Mouse (Mus musculus) layer of hippocampus, postnatal 25 days (tissue): ENCODE results near the gene Ccdc12. TPM values are rescaled to one million over a fixed set of nuclear protein-coding genes. Genes with fewer than 3 reads are reported as not detected.

Experiments
- microRNA-seq, 2 experiments: library from miRNA; unstranded; fragments of <30 nt; microRNA quantifications; one replicate each; pipeline ENCODE4 v1.2.0; 2021
- total RNA-seq, 2 experiments: library from RNA; stranded (reverse); gene quantifications; 2 replicates each; pipeline ENCODE4 v1.2.3; 2021

Gene Ccdc12
- total RNA-seq, 2 experiments from 2014 or later = 51.2 to 57.6 TPM

Small RNA genes lying within 50 kb of the gene (microRNA-seq; reads per million reads assigned to microRNA genes)
- gene Mir8107 = 0.18 to 0.40 reads per million in 2 experiments

Other genes with a start within 250 kb of the Ccdc12 start
- gene Ptpn23, start 248.3 kb upstream of the Ccdc12 start, total RNA-seq = 10 to 100 TPM; 40.9 to 57.8 TPM
- gene Ngp, start 236.8 kb upstream of the Ccdc12 start, total RNA-seq = under 1 TPM in 1 of 2 experiments, not detected in 1; 0.30 TPM
- 10 to 100 TPM; 21.7 to 24.5 TPM for gene Klhl18, start 179.8 kb upstream of the Ccdc12 start, total RNA-seq
- 1 to 10 TPM; 2.5 to 2.9 TPM for gene Kif9, start 179.5 kb upstream of the Ccdc12 start, total RNA-seq
- gene Setd2, start 123.9 kb upstream of the Ccdc12 start, total RNA-seq = 10 to 100 TPM; 51.8 to 69.5 TPM
- 1 to 10 TPM; 1.6 to 1.9 TPM for gene Nradd, start 32.1 kb upstream of the Ccdc12 start, total RNA-seq
- 10 to 100 TPM in 1 of 2 experiments, 1 to 10 TPM in 1; 8.4 to 12.9 TPM for gene Nbeal2, start 2.3 kb upstream of the Ccdc12 start, total RNA-seq
- gene Myl3, start 85.4 kb downstream of the Ccdc12 start, total RNA-seq = under 1 TPM in 1 of 2 experiments, not detected in 1; 0.39 TPM
- gene Pth1r, start 90.6 kb downstream of the Ccdc12 start, total RNA-seq = 1 to 10 TPM; 5.5 to 6.4 TPM
- not detected for gene Prss42, start 141.7 kb downstream of the Ccdc12 start, total RNA-seq
- not detected for gene Prss44, start 157.5 kb downstream of the Ccdc12 start, total RNA-seq
- gene Prss43, start 170.2 kb downstream of the Ccdc12 start, total RNA-seq = under 1 TPM; 0.30 to 0.52 TPM
- under 1 TPM; 0.44 to 0.61 TPM for gene Prss45, start 178.1 kb downstream of the Ccdc12 start, total RNA-seq
- gene Prss46, start 188.0 kb downstream of the Ccdc12 start, total RNA-seq = under 1 TPM in 1 of 2 experiments, not detected in 1; 0.22 TPM
- gene Prss50, start 201.5 kb downstream of the Ccdc12 start, total RNA-seq = under 1 TPM; 0.54 to 0.80 TPM
- gene Als2cl, start 223.4 kb downstream of the Ccdc12 start, total RNA-seq = 10 to 100 TPM in 1 of 2 experiments, 1 to 10 TPM in 1; 8.6 to 17.6 TPM
- gene Tmie, start 223.6 kb downstream of the Ccdc12 start, total RNA-seq = 1 to 10 TPM; 1.5 to 1.7 TPM